Mouse (Mus musculus) gastrocnemius, adult 8-10 months (tissue): ENCODE results near the gene Morn5. TPM values are rescaled to one million over a fixed set of nuclear protein-coding genes. Genes with fewer than 3 reads are reported as not detected.

ENCODE experiments used
- DNase-seq, 2 experiments: peaks; one replicate each; pipeline ENCODE4 v3.0.0; 2022; ENCODE audit warnings: low spot score in 2 of 2
- total RNA-seq, 4 experiments: library from RNA; stranded (reverse); gene quantifications; 2 replicates each; pipeline ENCODE4 v1.2.4; 2022

The Morn5 gene
- not detected for total RNA-seq

- DNase-seq = peak; percentile 95 to 97
Measured at GRCm38 (mm10) chr2:36048748-36049566, at the start of gene Morn5, which contains the start of gene Ndufa8. Gene Morn5 (plus strand): TSS chr2:36049458. Gene Ndufa8 (minus strand): TSS chr2:36049406.

- no peak for DNase-seq
Measured at GRCm38 (mm10) chr2:36000390-36000789, 48.9 kb upstream of the Morn5 start.

- no peak for DNase-seq
Measured at GRCm38 (mm10) chr2:36002188-36002587, 47.1 kb upstream of the Morn5 start.

- DNase-seq = no peak
Measured at GRCm38 (mm10) chr2:36008071-36008470, 41.2 kb upstream of the Morn5 start.

GRCm38 (mm10) chr2:36009386-36009785 lies 39.9 kb upstream of the Morn5 start:
- no peak for DNase-seq

- DNase-seq = no peak
Measured at GRCm38 (mm10) chr2:36010579-36010978, 38.7 kb upstream of the Morn5 start.

- DNase-seq = no peak
Measured at GRCm38 (mm10) chr2:36011331-36011825, 37.9 kb upstream of the Morn5 start.

- no peak for DNase-seq
Measured at GRCm38 (mm10) chr2:36013010-36013409, 36.2 kb upstream of the Morn5 start.

GRCm38 (mm10) chr2:36021385-36022159 lies 27.7 kb upstream of the Morn5 start:
- DNase-seq = peak; percentile 40 to 58

GRCm38 (mm10) chr2:36023291-36023690 lies 26.0 kb upstream of the Morn5 start:
- DNase-seq = no peak

GRCm38 (mm10) chr2:36032884-36033283 lies 16.4 kb upstream of the Morn5 start:
- no peak for DNase-seq

- DNase-seq = no peak
Measured at GRCm38 (mm10) chr2:36033966-36034365, 15.3 kb upstream of the Morn5 start.

- no peak for DNase-seq
Measured at GRCm38 (mm10) chr2:36034898-36035297, 14.4 kb upstream of the Morn5 start.

GRCm38 (mm10) chr2:36035413-36036081 lies 13.7 kb upstream of the Morn5 start:
- no peak for DNase-seq

- DNase-seq = no peak
Measured at GRCm38 (mm10) chr2:36039297-36039985, 9.8 kb upstream of the Morn5 start.

- DNase-seq = no peak
Measured at GRCm38 (mm10) chr2:36040872-36041271, 8.4 kb upstream of the Morn5 start.

GRCm38 (mm10) chr2:36048164-36048563 lies 1.1 kb upstream of the Morn5 start:
- no peak for DNase-seq

GRCm38 (mm10) chr2:36049567-36049954 lies 303 bp downstream of the Morn5 start:
- no peak for DNase-seq

- no peak for DNase-seq
Measured at GRCm38 (mm10) chr2:36053249-36053648, 4.0 kb downstream of the Morn5 start.

- DNase-seq = peak; percentile 10 to 27
Measured at GRCm38 (mm10) chr2:36056248-36056647, 7.0 kb downstream of the Morn5 start.

- no peak for DNase-seq
Measured at GRCm38 (mm10) chr2:36061409-36061808, 12.2 kb downstream of the Morn5 start.
